Mouse (Mus musculus) intestine, embryonic 14.5 days (tissue): ENCODE results near the gene Stab1. TPM values are rescaled to one million over a fixed set of nuclear protein-coding genes. Genes with fewer than 3 reads are reported as not detected.

Experiments
- ATAC-seq: fragments of 200-750 bp; cut with Nextera tagmentation; replicated peaks from 2 replicates; pipeline ENCODE4 v1.8.0; 2017; ENCODE audit warnings: low read depth, moderate number of reproducible peaks, moderate TSS enrichment, moderate library complexity; ENCODE audit not compliant: low FRiP score, low TSS enrichment
- DNase-seq: peaks from one replicate; pipeline ENCODE4 v3.0.0-alpha.2; 2018; ENCODE audit warnings: low spot score
- H3K27ac ChIP-seq: fragments of 300-500 bp; sonication (generic); 2 replicates; pipeline ENCODE4 v1.5.1; 2014; ENCODE audit warnings: low read depth, mild to moderate bottlenecking, control low read depth
- H3K27me3 ChIP-seq: fragments of 300-500 bp; sonication (generic); replicated peaks from 2 replicates; pipeline ENCODE4 v1.6.1; 2014; ENCODE audit warnings: low read length, control low read depth; ENCODE audit not compliant: control insufficient read depth, insufficient read depth
- H3K36me3 ChIP-seq: fragments of 300-500 bp; sonication (generic); 2 replicates; pipeline ENCODE4 v1.6.1; 2014; ENCODE audit warnings: low read length, control low read depth; ENCODE audit not compliant: control insufficient read depth, insufficient read depth
- H3K4me1 ChIP-seq: fragments of 300-500 bp; sonication (generic); replicated peaks from 2 replicates; pipeline ENCODE4 v1.6.1; 2014; ENCODE audit warnings: low read length, control low read depth, mixed read lengths; ENCODE audit not compliant: control insufficient read depth, insufficient read depth
- H3K4me2 ChIP-seq: fragments of 300-500 bp; sonication (generic); 2 replicates; pipeline ENCODE4 v1.6.1; 2014; ENCODE audit warnings: low read length
- H3K4me3 ChIP-seq: fragments of 300-500 bp; sonication (generic); 2 replicates; pipeline ENCODE4 v1.5.1; 2014; ENCODE audit warnings: low read depth, low read length, control low read depth, mixed read lengths
- H3K9ac ChIP-seq: fragments of 300-500 bp; sonication (generic); 2 replicates; pipeline ENCODE4 v1.6.1; 2014; ENCODE audit warnings: mild to moderate bottlenecking, low read length
- H3K9me3 ChIP-seq: fragments of 300-500 bp; sonication (generic); 2 replicates; pipeline ENCODE4 v1.6.1; 2016; ENCODE audit warnings: low read length, control low read depth; ENCODE audit not compliant: control insufficient read depth
- WGBS: fragments of 180-500 bp; shearing (Covaris S2); extraction: QIAGEN DNeasy Blood & Tissue Kit; methylation state at CpG from one replicate; pipeline ENCODE4 v1.1.7; 2014; 5-methylcytosine and 5-hydroxymethylcytosine counted together
- polyA plus RNA-seq: library from polyadenylated mRNA; unstranded; fragments of >200 nt; fragmentation: Nextera tagmentation; extraction: Ambion mirVana; gene quantifications from 2 replicates; pipeline ENCODE4 v1.2.1, GENCODE M21; 2014

Gene Stab1
- polyA plus RNA-seq, 1 experiment from 2014 or later: 41.0 TPM

GRCm38 (mm10) chr14:31189348-31189747 is 20.9 kb upstream of the Stab1 start:
- no peaks in the 10 kb centered on the region for H3K27me3 ChIP-seq
- no peak overlapping the region for H3K9ac ChIP-seq
- peaks cover 100% of the 10 kb centered on the region for H3K36me3 ChIP-seq
- no peak overlapping the region; the same call in 1 of the 2 replicates for H3K27ac ChIP-seq
- DNase-seq: no peak
- H3K4me2 ChIP-seq: no peak overlapping the region
- ATAC-seq: no peak
- no peaks in the 10 kb centered on the region for H3K9me3 ChIP-seq
- WGBS: 88% methylated on average over 3 of the region's 3 CpGs
- no peaks in the 10 kb centered on the region for H3K4me1 ChIP-seq
- no peak overlapping the region for H3K4me3 ChIP-seq

GRCm38 (mm10) chr14:31188771-31189181 is 20.3 kb upstream of the Stab1 start:
- Histone ChIP-seq H3K27ac (no peak overlapping the region; the same call in 1 of the 2 replicates), H3K4me2 (no peak overlapping the region)

DNA sequence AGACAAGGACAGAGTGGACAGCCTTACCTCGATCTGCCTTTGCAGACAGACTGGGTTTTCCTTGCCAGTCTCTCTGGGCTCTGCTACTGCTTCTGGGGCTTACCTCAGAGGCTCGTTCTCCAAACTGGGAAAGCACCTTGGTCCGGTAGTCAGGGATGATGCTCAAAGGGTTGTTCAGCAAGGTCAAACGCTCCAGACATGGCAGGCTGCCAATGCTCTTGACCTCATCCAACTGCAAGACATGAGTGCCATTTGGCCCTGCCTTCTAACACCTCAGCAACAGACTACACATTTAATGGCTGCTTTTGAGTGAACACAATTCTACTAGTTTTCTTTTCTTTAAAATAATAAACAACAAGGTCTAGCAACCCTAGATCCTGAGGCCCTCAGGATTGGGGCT is 18.2 kb upstream of the Stab1 start:
- no peak for ATAC-seq
- WGBS: 88% methylated on average over 4 of the region's 4 CpGs
- Histone ChIP-seq H3K27ac (no peak overlapping the region), H3K27me3 (no peaks in the 10 kb centered on the region), H3K36me3 (peaks cover 100% of the 10 kb centered on the region), H3K4me2 (no peak overlapping the region), H3K4me1 (no peaks in the 10 kb centered on the region), H3K4me3 (no peak overlapping the region), H3K9ac (no peak overlapping the region), H3K9me3 (no peaks in the 10 kb centered on the region)
- no peak for DNase-seq

More at GRCm38 (mm10) chr14:31188771-31189181, 20.3 kb upstream of the Stab1 start:
- Histone ChIP-seq H3K4me3 (no peak overlapping the region), H3K9ac (no peak overlapping the region), H3K9me3 (no peaks in the 10 kb centered on the region), H3K27me3 (no peaks in the 10 kb centered on the region), H3K4me1 (no peaks in the 10 kb centered on the region), H3K36me3 (peaks cover 100% of the 10 kb centered on the region)
- ATAC-seq (no peak), DNase-seq (no peak)
- 73% methylated on average over 6 of the region's 6 CpGs for WGBS

GRCm38 (mm10) chr14:31184195-31184594 is 15.8 kb upstream of the Stab1 start:
- WGBS: 91% methylated on average over 12 of the region's 12 CpGs

DNA sequence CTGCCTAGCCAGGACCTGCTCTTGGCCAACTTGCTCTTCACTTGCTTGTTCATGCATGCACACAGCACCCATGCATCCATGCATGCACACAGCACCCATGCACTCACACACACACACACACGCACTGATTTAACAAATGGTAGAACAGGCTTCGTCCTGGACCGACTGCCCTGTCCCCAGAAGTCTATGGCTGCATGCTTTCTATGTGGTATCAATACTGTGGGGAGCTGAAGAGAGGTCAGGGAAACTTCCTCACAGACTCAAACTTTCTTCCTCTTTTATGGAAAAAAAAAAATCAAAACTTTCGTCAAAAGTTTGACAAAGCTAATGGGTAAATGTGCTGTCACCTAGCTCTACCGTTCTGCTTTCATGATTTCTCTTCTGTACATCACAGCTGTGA is 15.1 kb upstream of the Stab1 start:
- WGBS: 87% methylated on average over 5 of the region's 5 CpGs
- no peak overlapping the region for H3K27ac ChIP-seq

More at GRCm38 (mm10) chr14:31184195-31184594, 15.8 kb upstream of the Stab1 start:
- ATAC-seq (no peak), DNase-seq (no peak)
- Histone ChIP-seq H3K4me2 (no peak overlapping the region), H3K36me3 (peaks cover 100% of the 10 kb centered on the region), H3K27me3 (no peaks in the 10 kb centered on the region), H3K4me1 (no peaks in the 10 kb centered on the region), H3K9ac (no peak overlapping the region), H3K4me3 (no peak overlapping the region), H3K27ac (no peak overlapping the region), H3K9me3 (no peaks in the 10 kb centered on the region)

DNA sequence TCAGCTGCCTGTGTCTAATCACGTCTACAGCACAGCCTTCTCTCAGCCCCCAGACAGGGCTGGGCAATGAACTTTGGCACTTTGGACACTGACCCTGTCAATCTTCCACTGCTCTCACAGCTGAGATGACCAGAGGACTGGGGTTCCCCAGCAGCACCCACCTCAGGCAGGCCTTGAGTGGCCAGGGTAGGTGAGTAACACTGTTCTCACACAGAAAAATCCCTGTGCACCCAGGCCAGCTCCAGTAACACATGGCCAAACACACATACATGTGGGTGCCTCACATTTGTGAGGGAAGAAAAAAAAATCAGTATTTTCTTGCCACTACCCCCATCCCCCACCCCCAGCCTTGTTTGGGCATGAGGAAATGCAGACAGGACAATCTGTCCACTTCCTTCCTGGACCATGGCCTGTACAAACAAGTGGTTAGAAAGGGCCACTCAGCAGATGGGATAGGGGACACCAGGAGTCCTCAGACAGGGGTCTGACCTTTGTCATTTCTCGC is 14.4 kb upstream of the Stab1 start:
- no peaks in the 10 kb centered on the region for H3K4me1 ChIP-seq
- no peak for ATAC-seq
- H3K4me3 ChIP-seq: no peak overlapping the region
- peaks cover 99% of the 10 kb centered on the region for H3K36me3 ChIP-seq
- H3K27me3 ChIP-seq: no peaks in the 10 kb centered on the region
- DNase-seq: no peak
- no peak overlapping the region for H3K9ac ChIP-seq
- no peak overlapping the region for H3K4me2 ChIP-seq
- H3K27ac ChIP-seq: no peak overlapping the region
- 78% methylated on average over 2 of the region's 2 CpGs for WGBS
- no peaks in the 10 kb centered on the region for H3K9me3 ChIP-seq

More for the DNA sequence above, 15.1 kb upstream of the Stab1 start:
- no peak overlapping the region for H3K4me3 ChIP-seq
- DNase-seq: no peak
- no peak overlapping the region for H3K9ac ChIP-seq
- H3K4me1 ChIP-seq: no peaks in the 10 kb centered on the region
- no peak overlapping the region for H3K4me2 ChIP-seq
- no peak for ATAC-seq
- H3K9me3 ChIP-seq: no peaks in the 10 kb centered on the region
- no peaks in the 10 kb centered on the region for H3K27me3 ChIP-seq
- peaks cover 100% of the 10 kb centered on the region for H3K36me3 ChIP-seq

- H3K9ac ChIP-seq: no peak overlapping the region
- WGBS: 84% methylated on average over 4 of the region's 4 CpGs
- no peak overlapping the region for H3K4me3 ChIP-seq
- H3K4me2 ChIP-seq: no peak overlapping the region
- DNase-seq (no peak), ATAC-seq (no peak)
- H3K4me1 ChIP-seq: no peaks in the 10 kb centered on the region
- no peak overlapping the region for H3K27ac ChIP-seq
- peaks cover 99% of the 10 kb centered on the region for H3K36me3 ChIP-seq
- H3K27me3 ChIP-seq: no peaks in the 10 kb centered on the region
- no peaks in the 10 kb centered on the region for H3K9me3 ChIP-seq
Observed at GRCm38 (mm10) chr14:31181512-31181911, 13.1 kb upstream of the Stab1 start.

GRCm38 (mm10) chr14:31179677-31180365 is 11.4 kb upstream of the Stab1 start:
- no peak overlapping the region for H3K4me3 ChIP-seq
- WGBS: 92% methylated on average over 12 of the region's 12 CpGs
- no peak for DNase-seq

DNA sequence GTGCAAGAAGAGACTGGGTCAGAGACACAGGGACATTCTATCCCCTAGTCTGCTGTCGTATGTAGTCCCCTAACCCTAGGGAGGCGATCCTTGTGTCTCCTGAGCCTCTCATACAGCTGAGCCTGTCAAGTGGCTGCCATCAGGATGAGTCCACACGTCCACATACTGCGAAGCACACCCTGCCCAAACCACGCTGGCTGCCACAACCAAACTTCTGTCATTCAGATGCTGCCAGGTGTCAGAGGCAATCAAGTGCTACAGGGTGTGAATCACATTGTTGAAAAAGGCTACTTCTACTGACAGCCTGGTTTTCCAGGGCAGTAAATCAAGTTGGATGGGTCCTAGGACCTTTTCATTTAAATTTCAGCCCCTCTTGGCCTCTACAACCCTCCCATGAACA is 9.3 kb upstream of the Stab1 start:
- 92% methylated on average over 5 of the region's 5 CpGs for WGBS
- no peaks in the 10 kb centered on the region for H3K4me1 ChIP-seq
- H3K4me3 ChIP-seq: no peak overlapping the region
- no peak overlapping the region for H3K4me2 ChIP-seq
- DNase-seq (no peak), ATAC-seq (no peak)
- H3K36me3 ChIP-seq: peaks cover 99% of the 10 kb centered on the region
- no peaks in the 10 kb centered on the region for H3K9me3 ChIP-seq
- H3K9ac ChIP-seq: no peak overlapping the region
- no peaks in the 10 kb centered on the region for H3K27me3 ChIP-seq
- H3K27ac ChIP-seq: no peak overlapping the region

More at GRCm38 (mm10) chr14:31179677-31180365, 11.4 kb upstream of the Stab1 start:
- Histone ChIP-seq H3K36me3 (peaks cover 99% of the 10 kb centered on the region), H3K27me3 (no peaks in the 10 kb centered on the region), H3K27ac (no peak overlapping the region), H3K4me1 (no peaks in the 10 kb centered on the region), H3K4me2 (no peak overlapping the region), H3K9me3 (no peaks in the 10 kb centered on the region), H3K9ac (no peak overlapping the region)
- no peak for ATAC-seq
